Mouse (Mus musculus) CD8-positive naive resting alpha-beta T cell, adult 2 months (primary cell): ENCODE measurements around the gene Igsf9.

Experiments used
- DNase-seq, 2 experiments: peaks; one replicate each; pipeline ENCODE4 v3.0.0; 2022; ENCODE audit warnings: low read depth in 2 of 2, low spot score in 2 of 2

The Igsf9 gene

GRCm38 (mm10) chr1:172468301-172468877, 13.2 kb upstream of the Igsf9 start:
- no peak for DNase-seq

- DNase-seq: no peak
Observed at GRCm38 (mm10) chr1:172469373-172469772, 12.2 kb upstream of the Igsf9 start.

- DNase-seq: no peak
Observed at GRCm38 (mm10) chr1:172469810-172470448, 11.7 kb upstream of the Igsf9 start.

DNA sequence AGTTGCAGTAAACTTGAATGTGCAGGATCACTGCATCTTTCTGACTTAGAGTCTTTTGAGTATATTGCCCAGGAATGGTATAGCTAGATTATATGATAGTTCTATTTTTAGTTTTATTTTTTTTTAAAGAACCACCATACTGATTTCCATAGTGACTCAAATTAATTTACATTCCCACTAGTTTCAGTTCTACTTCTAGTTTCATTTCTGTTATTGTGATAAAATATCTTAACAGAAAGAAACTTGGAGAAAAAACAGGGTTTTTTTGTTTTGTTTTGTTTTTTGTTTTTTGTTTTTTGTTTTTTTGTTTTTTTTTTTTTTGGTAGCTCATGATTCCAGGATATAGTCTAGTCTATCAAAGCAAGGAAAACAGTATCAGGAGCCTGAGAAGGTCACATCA, 8.7 kb upstream of the Igsf9 start:
- DNase-seq: no peak

- no peak for DNase-seq
Observed at GRCm38 (mm10) chr1:172474196-172474595, 7.4 kb upstream of the Igsf9 start.

GRCm38 (mm10) chr1:172475054-172475741, 6.4 kb upstream of the Igsf9 start, which contains the start of gene Slamf9:
Gene Slamf9 (plus strand): TSS chr1:172475358.
- no peak for DNase-seq

GRCm38 (mm10) chr1:172478020-172478419, 3.6 kb upstream of the Igsf9 start:
- DNase-seq: no peak

DNA sequence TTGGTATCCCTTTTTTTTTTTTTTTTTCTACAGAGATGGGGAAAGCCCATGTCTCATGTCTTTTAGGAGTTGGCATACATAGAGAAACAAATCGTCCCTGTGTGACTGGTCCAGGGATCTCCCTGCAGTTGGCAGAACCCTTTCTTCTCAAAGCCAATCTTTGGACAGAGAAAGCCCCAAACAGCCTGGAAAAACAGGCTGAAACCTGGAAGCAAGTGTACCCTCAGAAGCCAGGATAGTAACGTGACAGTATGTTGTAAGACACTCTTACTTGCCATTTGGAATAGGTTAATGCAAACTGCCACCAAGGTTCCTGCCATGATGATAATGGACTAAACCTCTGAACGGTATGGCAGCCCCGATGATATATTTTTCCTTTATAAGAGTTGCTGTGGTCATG, 1.2 kb upstream of the Igsf9 start:
- no peak for DNase-seq

DNA sequence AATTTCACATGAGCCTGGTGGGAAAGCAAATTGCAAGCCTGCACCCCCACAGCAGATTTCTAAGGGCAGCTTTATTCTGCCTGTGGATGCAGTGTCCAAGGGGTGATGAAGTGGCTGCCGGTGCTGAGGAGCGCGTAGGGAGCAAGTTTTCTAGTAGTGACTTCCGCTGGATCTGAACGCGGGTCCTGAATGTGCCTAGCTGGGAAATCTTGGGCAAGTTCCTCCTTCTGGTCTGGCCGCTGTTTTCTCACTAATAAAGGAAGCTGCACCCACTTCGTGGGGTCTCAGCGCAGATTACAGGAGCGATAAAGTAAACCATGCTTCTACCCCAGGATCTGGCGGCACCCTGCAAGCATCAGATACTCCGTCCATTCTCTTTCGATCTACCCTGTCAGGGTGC, 477 bp upstream of the Igsf9 start:
- DNase-seq: no peak

- DNase-seq: no peak
Observed at GRCm38 (mm10) chr1:172482518-172483360, 1.2 kb downstream of the Igsf9 start.

DNA sequence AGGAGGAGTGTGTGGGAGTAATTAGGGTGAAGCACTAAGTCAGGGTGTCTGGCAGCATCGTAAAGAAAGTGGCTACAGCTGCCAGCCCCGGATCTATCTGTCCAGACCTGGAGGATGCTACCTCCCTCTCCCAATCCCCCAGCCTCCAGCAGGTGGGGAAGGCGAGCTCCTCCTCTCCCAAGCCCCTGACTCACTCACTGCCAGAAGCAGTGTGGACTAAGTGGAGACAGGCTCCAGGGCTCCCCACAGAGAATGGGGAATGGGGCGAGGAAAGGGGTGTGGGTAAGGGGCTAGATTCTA, 1.7 kb downstream of the Igsf9 start:
- no peak for DNase-seq

- DNase-seq: no peak
Observed at GRCm38 (mm10) chr1:172484236-172484635, 2.6 kb downstream of the Igsf9 start.

GRCm38 (mm10) chr1:172484671-172485070, 3.1 kb downstream of the Igsf9 start:
- DNase-seq: no peak

- DNase-seq: no peak
Observed at GRCm38 (mm10) chr1:172485821-172486220, 4.2 kb downstream of the Igsf9 start.

- no peak for DNase-seq
Observed at GRCm38 (mm10) chr1:172486236-172486635, 4.6 kb downstream of the Igsf9 start.

DNA sequence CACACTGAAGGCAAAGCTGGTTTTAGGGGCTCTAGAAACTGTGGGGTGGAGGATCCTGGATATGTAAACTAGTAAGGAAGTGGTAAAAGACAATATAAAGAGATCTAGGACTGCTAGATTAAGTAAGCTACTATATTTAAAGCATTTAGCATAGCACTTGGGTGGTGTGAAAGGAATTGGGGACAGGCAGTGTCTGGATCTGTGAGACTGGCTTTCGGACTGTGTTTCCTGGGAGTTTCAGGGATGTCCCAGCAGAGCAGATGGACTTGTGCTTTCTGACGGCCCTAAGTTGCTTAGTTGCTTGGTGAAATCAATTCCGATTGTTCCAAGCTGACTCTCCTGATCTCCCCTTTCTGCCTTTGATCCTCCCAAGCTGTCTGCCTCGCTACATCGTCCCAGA, 5.1 kb downstream of the Igsf9 start:
- no peak for DNase-seq

- DNase-seq: no peak
Observed at GRCm38 (mm10) chr1:172487859-172488258, 6.3 kb downstream of the Igsf9 start.

GRCm38 (mm10) chr1:172488831-172489230, 7.2 kb downstream of the Igsf9 start:
- DNase-seq: no peak

- no peak for DNase-seq
Observed at GRCm38 (mm10) chr1:172489585-172490250, 8.1 kb downstream of the Igsf9 start.

DNA sequence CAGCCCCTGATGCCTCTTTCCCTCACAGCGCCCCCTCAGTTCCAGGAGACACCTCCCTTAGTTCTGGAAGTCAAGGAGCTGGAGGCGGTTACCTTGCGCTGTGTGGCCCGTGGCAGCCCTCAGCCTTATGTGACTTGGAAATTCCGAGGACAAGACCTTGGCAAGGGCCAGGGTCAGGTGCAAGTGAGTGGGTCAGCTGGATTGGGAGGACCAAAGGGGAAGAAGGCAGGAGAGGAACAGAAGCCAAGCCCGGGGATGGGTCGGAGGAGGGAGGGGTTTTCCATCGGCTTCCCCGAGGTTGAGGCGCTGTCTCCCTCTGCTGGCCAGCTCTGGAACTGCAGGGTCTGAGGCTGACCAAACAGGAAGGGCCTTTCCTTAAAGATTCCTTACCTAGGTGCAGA, 8.7 kb downstream of the Igsf9 start:
- DNase-seq: peak; percentile 77 to 80

- DNase-seq: no peak
Observed at GRCm38 (mm10) chr1:172492047-172492446, 10.5 kb downstream of the Igsf9 start.
